Mouse (Mus musculus): ENCODE data around the gene Ccm2. TPM values are rescaled to one million over a fixed set of nuclear protein-coding genes. Genes with fewer than 3 reads are reported as not detected.

Gene Ccm2
- total and polyA plus RNA-seq, 2 experiments from 2014 or later, result 77.5 to 80.2 TPM

- DNase-seq (ENCODE audit: low spot score) (no peak), ATAC-seq (no peak)
- no peak for TF ChIP-seq CTCF (IDR thresholded peaks at IDR 0.05; ENCODE audit: low read depth)
- Histone ChIP-seq H3K9me3 (ENCODE audit: low read length) (no peaks in the 10 kb centered on the region), H3K4me2 (ENCODE audit: low read depth, low read length) (no peak overlapping the region), H3K4me1 (ENCODE audit: insufficient read depth, low read length) (peaks cover 24% of the 10 kb centered on the region), H3K27ac (no peak overlapping the region), H3K36me3 (ENCODE audit: insufficient read depth, low read length) (0 out of 2 replicates have a peak, but pooled peaks cover 16% of the 10 kb centered on the region), H3K9ac (replicated peaks; ENCODE audit: low read length) (no peak overlapping the region), H3K27me3 (ENCODE audit: insufficient read depth, low read length) (no peaks in the 10 kb centered on the region), H3K4me3 (ENCODE audit: low read length) (no peak overlapping the region)
- 79% methylated on average over 20 of the region's 20 CpGs for WGBS
Measured at GRCm38 (mm10) chr11:6601649-6602480, 55.2 kb downstream of the Ccm2 start.

GRCm38 (mm10) chr11:6602662-6603061 lies 56.0 kb downstream of the Ccm2 start:
- no peak for ATAC-seq
- Histone ChIP-seq H3K36me3 (ENCODE audit: insufficient read depth, low read length) (0 out of 2 replicates have a peak, but pooled peaks cover 8% of the 10 kb centered on the region), H3K27me3 (ENCODE audit: insufficient read depth, low read length) (no peaks in the 10 kb centered on the region), H3K9me3 (ENCODE audit: low read length) (no peaks in the 10 kb centered on the region), H3K4me3 (ENCODE audit: low read length) (no peak overlapping the region), H3K4me1 (ENCODE audit: insufficient read depth, low read length) (peaks cover 24% of the 10 kb centered on the region), H3K4me2 (ENCODE audit: low read depth, low read length) (peak overlapping the region; percentile 77; the same call in 1 of the 2 replicates), H3K27ac (no peak overlapping the region), H3K9ac (replicated peaks; ENCODE audit: low read length) (no peak overlapping the region)
- no peak for DNase-seq (ENCODE audit: low spot score)
- TF ChIP-seq CTCF (IDR thresholded peaks at IDR 0.05; ENCODE audit: low read depth), result no peak
- 75% methylated on average over 9 of the region's 9 CpGs for WGBS

- Histone ChIP-seq H3K9ac (replicated peaks; ENCODE audit: low read length) (peak overlapping the region; percentile 71; the same call in 1 of the 2 replicates), H3K36me3 (ENCODE audit: insufficient read depth, low read length) (0 out of 2 replicates have a peak, but pooled peaks cover 6% of the 10 kb centered on the region), H3K4me1 (ENCODE audit: insufficient read depth, low read length) (peaks cover 24% of the 10 kb centered on the region), H3K4me2 (ENCODE audit: low read depth, low read length) (peak overlapping the region; percentile 77), H3K27me3 (ENCODE audit: insufficient read depth, low read length) (no peaks in the 10 kb centered on the region), H3K4me3 (ENCODE audit: low read length) (peak overlapping the region; percentile 53), H3K27ac (0 out of 2 replicates have a peak overlapping the region, but pooled peaks have one; percentile 97), H3K9me3 (ENCODE audit: low read length) (no peaks in the 10 kb centered on the region)
- ATAC-seq (no peak), DNase-seq (ENCODE audit: low spot score) (no peak)
- 62% methylated on average over 9 of the region's 9 CpGs for WGBS
- no peak for TF ChIP-seq CTCF (IDR thresholded peaks at IDR 0.05; ENCODE audit: low read depth)
Measured at GRCm38 (mm10) chr11:6603224-6603623, 56.5 kb downstream of the Ccm2 start.

- WGBS, result 6% methylated on average over 12 of the region's 12 CpGs
- H3K4me3 ChIP-seq (ENCODE audit: low read length), result peak overlapping the region; percentile 53
- H3K9me3 ChIP-seq (ENCODE audit: low read length), result no peaks in the 10 kb centered on the region
- H3K27ac ChIP-seq, result peak overlapping the region; percentile 97
- no peaks in the 10 kb centered on the region for H3K27me3 ChIP-seq (ENCODE audit: insufficient read depth, low read length)
- 0 out of 2 replicates have a peak, but pooled peaks cover 6% of the 10 kb centered on the region for H3K36me3 ChIP-seq (ENCODE audit: insufficient read depth, low read length)
- ATAC-seq, result peak; percentile 19
- peak overlapping the region; percentile 77 for H3K4me2 ChIP-seq (ENCODE audit: low read depth, low read length)
- H3K9ac ChIP-seq (replicated peaks; ENCODE audit: low read length), result peak overlapping the region; percentile 71
- TF ChIP-seq CTCF (IDR thresholded peaks at IDR 0.05; ENCODE audit: low read depth), result no peak
- H3K4me1 ChIP-seq (ENCODE audit: insufficient read depth, low read length), result peaks cover 19% of the 10 kb centered on the region
- DNase-seq (ENCODE audit: low spot score), result peak; percentile 85
Measured at GRCm38 (mm10) chr11:6603887-6604603, 57.4 kb downstream of the Ccm2 start.

GRCm38 (mm10) chr11:6604604-6604936 lies 57.9 kb downstream of the Ccm2 start:
- peak overlapping the region; percentile 97 for H3K27ac ChIP-seq
- H3K4me1 ChIP-seq (ENCODE audit: insufficient read depth, low read length), result peaks cover 14% of the 10 kb centered on the region; the same call in 1 of the 2 replicates
- ATAC-seq (no peak), DNase-seq (ENCODE audit: low spot score) (no peak)
- peak overlapping the region; percentile 71 for H3K9ac ChIP-seq (replicated peaks; ENCODE audit: low read length)
- no peaks in the 10 kb centered on the region for H3K27me3 ChIP-seq (ENCODE audit: insufficient read depth, low read length)
- H3K36me3 ChIP-seq (ENCODE audit: insufficient read depth, low read length), result 0 out of 2 replicates have a peak, but pooled peaks cover 6% of the 10 kb centered on the region
- peak overlapping the region; percentile 53 for H3K4me3 ChIP-seq (ENCODE audit: low read length)
- TF ChIP-seq CTCF (IDR thresholded peaks at IDR 0.05; ENCODE audit: low read depth), result no peak
- no peaks in the 10 kb centered on the region for H3K9me3 ChIP-seq (ENCODE audit: low read length)
- peak overlapping the region; percentile 77 for H3K4me2 ChIP-seq (ENCODE audit: low read depth, low read length)

- peak overlapping the region; percentile 77 for H3K4me2 ChIP-seq (ENCODE audit: low read depth, low read length)
- DNase-seq (ENCODE audit: low spot score) (peak; percentile 65), ATAC-seq (peak; percentile 4)
- peak; percentile 59 for TF ChIP-seq CTCF (IDR thresholded peaks at IDR 0.05; ENCODE audit: low read depth)
- H3K9me3 ChIP-seq (ENCODE audit: low read length), result no peaks in the 10 kb centered on the region
- peak overlapping the region; percentile 97 for H3K27ac ChIP-seq
- H3K4me1 ChIP-seq (ENCODE audit: insufficient read depth, low read length), result peaks cover 12% of the 10 kb centered on the region; the same call in 1 of the 2 replicates
- H3K4me3 ChIP-seq (ENCODE audit: low read length), result peak overlapping the region; percentile 53
- 4% methylated on average over 13 of the region's 13 CpGs for WGBS
- peak overlapping the region; percentile 71 for H3K9ac ChIP-seq (replicated peaks; ENCODE audit: low read length)
- H3K27me3 ChIP-seq (ENCODE audit: insufficient read depth, low read length), result no peaks in the 10 kb centered on the region
- H3K36me3 ChIP-seq (ENCODE audit: insufficient read depth, low read length), result 0 out of 2 replicates have a peak, but pooled peaks cover 6% of the 10 kb centered on the region
Measured at GRCm38 (mm10) chr11:6605021-6605481, 58.4 kb downstream of the Ccm2 start.
